Mouse (Mus musculus): ENCODE measurements around the gene Bicc1.

Gene Bicc1

DNA sequence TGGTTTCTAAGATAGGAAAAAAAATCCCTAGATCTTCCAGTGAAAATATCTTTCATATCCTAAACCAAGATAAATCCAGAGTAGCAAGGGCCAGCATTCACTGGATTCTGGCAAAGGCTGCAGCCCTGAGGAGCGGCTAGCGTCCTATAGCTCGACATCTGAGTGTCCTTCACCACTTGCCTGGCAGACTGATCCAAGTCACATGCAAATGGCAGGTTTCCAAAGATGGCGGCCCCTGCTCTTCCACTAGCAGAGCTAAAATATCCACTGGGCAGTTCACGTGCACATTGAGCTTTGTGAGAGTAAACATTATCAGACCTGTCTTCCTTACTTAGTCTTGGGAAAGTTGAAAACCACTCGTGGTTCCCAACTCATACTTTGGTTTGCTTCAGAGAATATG is 222.1 kb downstream of the Bicc1 start:
- DNase-seq: no peak

DNA sequence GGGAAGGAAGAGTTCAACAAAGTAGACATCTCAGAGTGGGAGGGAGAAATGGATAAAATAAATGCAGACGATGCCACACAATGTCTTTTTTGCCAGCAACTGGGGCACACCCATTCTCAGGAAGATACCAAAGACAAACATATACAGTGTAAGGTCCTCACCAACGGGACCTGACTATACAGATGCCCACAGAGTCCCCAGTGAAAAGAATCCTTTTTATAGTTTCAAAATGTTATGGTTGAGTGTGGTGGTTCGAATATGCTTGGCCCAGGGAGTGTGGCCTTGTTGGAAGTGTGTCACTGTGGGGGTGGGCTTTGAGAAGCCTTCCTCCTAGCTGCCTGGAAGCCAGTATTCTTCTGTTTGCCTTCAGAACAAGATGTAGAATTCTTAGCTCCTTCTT is 223.5 kb downstream of the Bicc1 start:
- no peak for DNase-seq

DNA sequence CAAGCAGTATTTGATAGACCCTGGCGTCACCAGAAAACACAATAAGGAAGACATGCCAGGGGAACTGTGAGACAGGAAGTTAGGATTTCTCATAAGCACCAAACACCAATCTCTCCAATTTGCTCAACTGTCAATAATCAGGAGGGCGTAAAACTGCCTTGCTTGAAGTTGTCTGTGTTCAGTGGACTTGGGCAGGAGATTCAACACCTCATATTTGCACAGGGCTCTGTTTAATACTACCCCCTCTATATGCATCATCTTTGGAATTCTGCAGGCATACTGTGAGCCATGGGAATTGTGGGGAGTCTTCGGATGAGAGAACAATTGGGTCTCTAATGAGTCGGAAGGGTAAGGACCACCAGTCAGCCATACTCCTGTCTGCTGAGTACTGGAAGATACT is 233.4 kb downstream of the Bicc1 start:
- DNase-seq: no peak

DNA sequence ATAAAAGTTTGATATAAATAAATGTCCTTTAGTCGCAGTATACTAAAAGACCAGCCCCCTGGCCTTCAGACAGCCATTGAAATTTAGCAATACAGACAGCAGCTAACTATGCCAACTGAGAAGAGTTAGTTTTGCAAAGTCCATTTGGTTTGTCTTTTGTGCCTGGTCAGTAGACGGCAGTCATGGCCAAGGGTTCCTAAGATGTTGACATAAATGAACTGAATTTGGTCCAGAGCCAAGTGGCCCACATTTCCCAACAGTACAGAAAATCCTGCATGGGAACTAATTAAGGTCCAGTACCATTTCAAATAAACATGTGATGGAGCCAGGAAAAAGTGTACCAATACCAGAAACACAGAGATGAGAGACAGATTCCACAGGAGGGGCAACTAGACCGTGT is 235.2 kb downstream of the Bicc1 start:
- DNase-seq: no peak

DNA sequence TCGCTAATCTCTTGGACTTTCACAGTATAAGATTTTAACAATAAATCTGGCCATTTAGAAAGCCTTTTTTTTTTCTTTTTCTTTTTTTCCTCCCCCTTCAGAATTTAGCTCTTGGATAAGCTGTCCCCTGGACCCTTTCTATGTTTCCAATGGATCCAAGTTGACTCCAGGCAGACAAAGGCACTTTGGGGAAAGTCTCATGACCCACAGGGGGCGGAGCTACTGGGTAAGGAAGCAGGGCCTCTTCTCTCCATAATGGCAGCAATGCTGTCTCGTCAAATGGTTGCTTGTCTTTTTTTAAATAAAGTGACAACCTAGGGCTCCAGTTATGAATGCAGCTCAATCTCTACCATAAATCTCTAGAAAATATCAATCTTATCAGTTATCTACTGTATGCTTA is 235.6 kb downstream of the Bicc1 start:
- no peak for DNase-seq

DNA sequence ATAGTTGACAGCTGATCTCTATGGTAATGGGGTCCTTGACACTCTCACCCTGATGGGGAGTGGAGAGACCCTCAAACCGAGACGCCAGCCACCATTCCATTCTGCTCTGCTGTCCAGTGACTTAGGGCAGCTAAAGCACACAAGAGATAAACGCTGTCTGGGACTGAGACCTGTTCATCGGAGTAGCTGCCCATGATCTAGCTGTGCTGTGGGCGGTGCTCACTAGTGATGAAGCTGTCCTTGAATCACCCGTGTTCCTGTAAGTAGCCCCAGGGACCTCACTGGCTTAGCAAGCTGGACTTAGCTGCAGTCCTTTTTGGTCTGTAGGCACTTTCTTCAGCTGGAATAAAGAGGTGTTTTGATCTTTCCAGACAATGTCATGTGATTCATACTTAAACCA is 238.0 kb downstream of the Bicc1 start:
- no peak for DNase-seq

DNA sequence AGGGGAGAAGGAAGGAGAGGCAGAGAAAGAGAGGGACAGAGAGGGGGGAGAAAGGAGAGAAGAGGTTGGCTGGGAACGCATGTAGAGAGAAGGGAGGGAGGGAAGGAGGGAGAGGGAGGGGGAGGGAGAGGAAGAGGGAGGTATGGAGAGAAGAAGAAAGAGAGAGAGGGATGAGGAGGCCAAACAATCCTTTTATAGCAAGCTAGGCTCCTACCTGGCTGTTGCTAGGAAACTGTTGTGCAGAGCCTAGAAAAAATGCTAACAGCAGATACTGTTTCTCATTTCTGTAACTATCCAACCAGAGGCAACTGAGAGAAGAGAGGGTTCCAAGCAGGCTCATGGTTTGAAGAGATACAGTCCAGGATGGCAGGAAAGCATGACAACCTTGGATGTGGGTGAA is 239.6 kb downstream of the Bicc1 start:
- no peak for DNase-seq

DNA sequence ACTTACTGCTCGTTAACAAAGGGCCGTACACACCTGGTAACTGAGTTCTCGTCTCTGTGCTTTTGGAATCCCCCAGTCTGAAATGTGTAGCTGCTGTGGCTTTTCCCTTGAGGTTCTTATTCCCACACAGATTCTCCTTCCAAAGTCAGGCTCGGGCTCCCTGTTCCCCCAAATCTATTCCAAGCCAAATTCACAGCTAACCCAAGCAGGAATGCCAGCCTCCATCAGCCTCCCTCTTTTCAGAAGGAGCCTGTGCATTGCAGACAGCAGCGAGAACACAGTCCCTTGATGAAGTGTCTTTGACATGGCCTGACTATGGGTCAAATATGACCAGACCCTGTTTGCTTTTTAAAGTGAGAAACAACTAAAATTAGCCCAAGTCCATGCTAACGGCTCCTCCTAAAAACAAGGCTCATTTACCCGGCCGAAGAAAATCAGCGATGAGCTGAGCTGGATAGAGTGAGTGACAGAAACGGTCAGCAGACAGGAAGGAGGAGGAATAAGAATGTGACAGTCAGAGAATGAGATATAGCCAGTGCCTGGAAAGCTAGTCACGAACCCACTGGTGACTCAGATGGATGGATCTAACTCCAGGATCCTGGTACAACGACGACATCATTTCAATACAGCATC is 240.4 kb downstream of the Bicc1 start:
- DNase-seq: no peak

DNA sequence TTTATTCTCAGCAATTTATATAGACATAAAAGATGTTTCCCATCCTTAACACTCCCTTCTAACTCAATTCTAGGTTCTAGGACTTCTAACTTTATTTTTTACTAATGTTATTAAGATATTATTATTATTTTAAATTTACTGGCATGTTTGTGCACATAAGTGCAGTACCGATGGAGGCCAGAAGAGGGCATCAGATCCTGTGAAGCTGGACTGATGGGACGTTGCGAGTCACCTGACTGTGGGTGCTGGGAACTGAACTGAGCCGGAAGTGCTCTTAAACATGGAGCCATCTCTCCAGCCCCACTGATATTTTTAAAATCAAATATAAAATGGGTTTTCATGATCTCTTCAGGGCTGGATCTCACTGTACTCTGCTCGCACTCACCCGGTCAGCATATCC is 242.8 kb downstream of the Bicc1 start:
- DNase-seq: no peak

DNA sequence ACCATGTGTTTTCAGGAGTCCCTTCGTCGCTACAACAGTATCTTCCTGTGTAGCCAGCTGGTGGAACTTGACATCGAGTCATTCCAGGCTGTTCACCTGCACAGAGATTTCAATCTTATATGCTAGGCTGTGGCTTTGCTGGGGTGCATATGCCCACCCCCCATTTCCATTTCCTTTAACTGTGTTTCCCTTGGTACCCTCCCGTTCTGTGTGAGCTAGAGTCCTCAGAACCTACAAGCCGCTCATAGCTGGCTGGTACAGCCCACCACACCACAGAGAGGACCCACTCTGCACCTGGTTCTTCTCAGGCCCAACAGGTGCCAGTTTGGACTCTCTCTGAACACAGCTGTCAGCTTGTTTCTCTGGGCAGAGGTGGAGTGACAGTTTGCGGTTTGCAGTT is 244.4 kb downstream of the Bicc1 start:
- no peak for DNase-seq

DNA sequence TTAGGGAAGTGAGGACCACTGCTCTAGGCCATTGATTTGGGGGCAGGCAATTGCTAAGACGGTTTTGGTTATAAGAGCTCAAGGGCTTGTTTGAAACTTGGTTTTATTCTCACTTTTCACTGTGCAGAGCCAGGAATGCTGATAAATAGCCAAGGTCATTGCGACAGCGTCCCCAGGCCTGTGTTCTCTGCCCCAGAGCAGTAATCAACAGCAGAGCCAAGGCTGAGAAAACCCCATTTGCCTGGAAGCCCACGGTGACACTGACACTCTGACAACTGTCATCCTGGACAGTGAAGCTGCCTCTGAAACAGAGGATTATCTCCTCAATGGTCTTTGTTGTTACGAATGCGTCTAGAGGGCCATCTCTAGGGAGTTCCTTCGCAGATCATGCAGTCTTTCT is 255.6 kb downstream of the Bicc1 start:
- no peak for DNase-seq

DNA sequence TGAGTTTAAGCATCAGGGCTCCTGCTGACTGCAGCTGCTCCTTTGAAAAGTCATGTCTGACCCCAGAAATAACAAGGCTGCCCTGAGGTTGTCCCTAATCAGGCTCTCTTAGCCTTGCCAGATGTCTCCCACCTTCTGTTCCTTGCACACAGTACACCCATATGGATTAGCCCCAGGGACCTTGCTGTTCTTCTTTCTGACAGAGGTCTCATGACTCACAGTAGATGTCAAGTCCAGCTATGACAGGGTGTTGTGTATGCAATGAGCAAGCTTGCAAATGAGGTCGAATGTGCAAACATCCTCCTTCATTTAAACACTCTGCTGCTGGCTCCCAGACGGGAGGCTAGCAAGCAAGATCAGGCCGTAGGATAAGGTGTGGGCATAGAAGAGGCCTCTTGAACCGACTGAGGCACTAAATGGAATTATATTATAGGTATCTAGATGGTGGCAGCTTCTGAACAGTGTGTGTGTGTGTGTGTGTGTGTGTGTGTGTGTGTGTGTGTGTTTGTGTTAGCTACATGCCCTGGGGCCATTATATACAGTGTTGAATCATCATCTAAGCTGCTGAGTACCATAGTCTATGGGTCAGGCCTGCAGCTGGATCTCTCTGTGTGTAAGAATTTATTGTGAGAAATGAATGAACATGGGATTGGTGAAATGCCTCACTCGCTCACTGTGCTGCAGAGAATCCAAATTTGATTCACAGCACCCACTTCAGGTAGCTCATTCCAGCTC is 256.6 kb downstream of the Bicc1 start:
- DNase-seq: no peak

DNA sequence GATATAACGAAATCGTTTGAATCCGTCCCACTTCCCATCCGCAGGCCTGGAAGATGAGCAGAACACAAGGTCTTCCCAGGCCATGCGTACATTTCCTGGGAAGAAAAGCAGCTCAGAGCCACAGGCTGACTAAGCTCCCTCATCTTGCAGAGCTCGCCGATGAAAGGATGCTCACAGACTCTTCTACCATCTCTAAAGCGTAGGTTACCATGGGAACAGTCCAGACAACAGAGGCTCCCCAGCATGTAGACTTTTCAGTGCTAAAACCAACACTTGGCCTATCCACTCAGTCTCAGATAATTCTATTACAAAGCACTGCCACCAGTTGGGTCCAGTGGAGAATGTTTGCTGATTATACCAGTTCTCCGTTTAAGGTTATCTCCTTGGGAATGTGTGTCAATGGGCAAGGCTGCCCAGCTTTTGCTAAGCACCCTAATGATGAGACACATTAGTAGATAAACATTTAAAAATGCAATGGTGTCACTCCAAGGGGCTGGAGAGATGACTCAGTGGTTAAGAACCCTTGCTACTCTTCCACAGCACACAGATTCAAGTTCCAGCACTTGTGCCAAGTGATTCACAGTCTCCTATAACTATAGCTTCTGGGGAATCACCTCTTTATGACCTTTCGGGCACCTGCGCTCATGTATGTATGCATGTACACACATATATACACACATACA is 258.2 kb downstream of the Bicc1 start:
- DNase-seq: no peak

DNA sequence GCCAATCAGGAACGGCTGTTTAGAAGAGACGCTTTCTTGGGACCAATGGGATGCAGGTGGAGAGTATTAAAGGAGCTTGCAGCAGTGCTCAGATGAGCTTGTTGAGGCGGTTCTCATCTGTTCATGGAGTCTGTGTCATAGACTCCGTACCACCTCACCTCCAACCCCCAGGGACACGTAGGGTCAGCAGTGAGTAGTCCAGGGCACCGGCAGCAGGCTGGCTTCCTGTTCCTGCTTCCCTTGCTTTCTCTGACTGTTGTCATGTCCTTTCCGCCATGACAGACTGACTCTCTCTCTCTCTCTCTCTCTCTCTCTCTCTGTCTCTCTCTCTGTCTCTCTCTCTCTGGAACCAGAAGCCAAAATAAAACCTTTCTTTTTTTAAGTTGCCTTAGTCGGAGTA is 263.6 kb downstream of the Bicc1 start:
- DNase-seq: no peak

DNA sequence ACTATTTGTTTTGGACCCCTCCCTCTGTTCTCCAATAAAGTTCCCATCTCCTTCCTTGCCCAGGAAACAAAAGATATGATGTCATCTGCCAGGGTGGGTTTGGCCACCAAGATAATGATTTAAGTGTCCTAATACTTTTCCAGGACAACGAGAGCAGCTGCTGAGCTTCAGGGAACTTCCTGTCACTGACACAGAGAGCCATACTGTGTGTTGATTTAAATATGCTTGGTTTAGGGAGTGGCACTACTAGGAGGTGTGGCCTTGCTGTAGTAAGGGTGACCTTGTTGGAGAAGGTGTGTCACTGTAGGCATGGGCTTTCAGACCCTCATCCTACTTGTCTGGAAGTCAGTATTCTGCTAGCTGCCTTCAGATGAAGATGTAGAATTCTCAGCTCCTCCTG is 281.5 kb downstream of the Bicc1 start:
- DNase-seq: no peak

DNA sequence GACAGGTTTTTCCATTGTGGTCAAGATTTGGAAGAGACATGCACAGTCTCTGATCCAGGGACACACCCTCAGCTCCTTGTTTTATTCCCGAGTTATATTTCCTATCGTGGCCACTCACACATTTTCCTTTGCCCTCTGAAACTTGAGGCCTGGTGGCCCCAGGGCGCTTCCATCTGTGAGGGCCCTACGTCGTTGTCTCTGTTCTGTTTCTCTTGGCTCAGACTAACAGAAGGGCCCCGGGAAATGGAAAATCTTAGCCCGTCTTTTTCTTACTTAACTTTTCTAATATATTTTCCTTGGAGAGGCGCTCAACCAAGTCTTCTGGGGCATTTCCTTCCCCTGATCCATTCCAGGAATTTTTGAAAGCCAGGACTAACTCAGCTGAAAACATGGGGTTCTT is 281.9 kb downstream of the Bicc1 start:
- DNase-seq: no peak

DNA sequence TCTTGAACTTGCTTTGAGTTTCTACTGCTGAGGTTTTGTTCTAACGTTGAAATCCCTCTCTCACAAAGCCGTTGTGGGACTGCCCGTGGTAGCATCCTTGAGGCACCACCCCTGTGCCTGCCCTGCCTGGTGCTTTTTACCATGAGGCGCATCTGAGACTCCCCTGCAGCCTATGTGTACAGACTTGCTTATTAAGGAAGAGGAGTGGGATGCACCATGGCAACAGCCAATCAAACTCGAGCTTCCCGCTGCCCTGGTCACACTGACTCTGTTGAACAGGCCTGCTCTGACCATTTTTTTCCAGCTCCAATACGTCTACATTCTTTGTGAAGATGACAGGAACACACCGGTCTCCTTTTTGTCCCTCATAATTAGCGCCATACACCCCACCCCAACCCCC is 283.0 kb downstream of the Bicc1 start:
- DNase-seq: no peak

DNA sequence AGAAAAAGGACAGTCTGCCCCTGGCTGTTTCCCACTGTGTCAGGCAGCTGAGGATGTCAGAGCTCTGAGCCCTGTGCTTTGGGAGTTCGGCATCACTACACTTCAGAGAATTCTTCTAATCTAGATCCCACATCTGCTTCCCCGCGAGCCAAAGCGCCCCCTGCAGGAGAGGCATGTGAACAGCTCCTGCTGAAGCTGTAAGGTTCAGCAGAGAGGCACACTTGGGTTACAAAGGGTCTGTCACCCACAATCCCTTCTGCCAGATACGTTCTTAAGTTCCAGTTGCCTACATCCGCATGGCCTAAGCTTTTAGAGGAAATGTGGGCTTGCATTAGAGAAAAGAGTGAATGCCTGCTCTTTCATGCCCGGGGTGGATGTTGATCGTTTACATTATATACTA is 283.4 kb downstream of the Bicc1 start:
- no peak for DNase-seq

DNA sequence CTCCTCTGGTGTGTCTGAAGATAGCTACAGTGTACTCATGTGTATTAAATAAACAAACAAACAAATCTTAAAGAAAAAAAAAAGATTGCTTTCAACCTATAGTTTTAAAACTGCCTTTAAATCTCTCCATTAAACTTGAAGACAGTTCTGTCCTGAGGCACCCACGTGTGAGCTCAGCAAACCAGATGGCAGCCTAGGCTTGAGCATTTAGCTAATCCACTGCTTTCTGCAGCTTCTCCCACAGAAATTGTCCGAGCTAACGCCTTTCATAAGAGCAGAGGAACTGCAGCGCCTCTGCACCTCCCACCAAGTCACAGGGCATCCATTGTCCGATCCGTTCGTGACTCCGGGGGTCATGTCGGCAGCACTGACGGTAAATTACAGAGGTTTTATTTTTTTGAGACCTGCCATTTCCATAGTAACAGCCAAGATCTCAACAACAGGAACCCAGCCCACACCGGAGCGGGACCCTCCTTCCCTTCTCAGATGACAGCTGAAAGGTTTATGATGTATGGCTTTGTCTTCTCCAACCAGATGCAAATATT is 284.4 kb downstream of the Bicc1 start:
- no peak for DNase-seq
